Mouse (Mus musculus): ENCODE data around the gene Traip. TPM values are rescaled to one million over a fixed set of nuclear protein-coding genes. Genes with fewer than 3 reads are reported as not detected.
A peak's percentile ranks its signal among the peaks of the same experiment; 100 is the strongest.

Traip gene
- total RNA-seq, 2 experiments from 2014 or later: 0.46 to 0.88 TPM

- no peak for DNase-seq
Observed at GRCm38 (mm10) chr9:107971690-107972541, 22.0 kb downstream of the Traip start.

GRCm38 (mm10) chr9:107974491-107975171 lies 24.7 kb downstream of the Traip start:
- no peak for DNase-seq

GRCm38 (mm10) chr9:107975399-107976386 lies 25.8 kb downstream of the Traip start, which contains the start of gene Uba7:
Uba7 (plus strand) TSS chr9:107975505.
- no peak for DNase-seq

- no peak for DNase-seq
Observed at GRCm38 (mm10) chr9:107978815-107979214, 28.9 kb downstream of the Traip start.

GRCm38 (mm10) chr9:107981684-107982605 lies 32.0 kb downstream of the Traip start:
- DNase-seq: no peak

- DNase-seq: peak; percentile 78
Observed at GRCm38 (mm10) chr9:107982681-107983346, 32.9 kb downstream of the Traip start, which contains the start of gene Gm20661. Gm20661 (plus strand) TSS chr9:107983058.

- DNase-seq: peak; percentile 90
Observed at GRCm38 (mm10) chr9:107983421-107983890, 33.5 kb downstream of the Traip start.

GRCm38 (mm10) chr9:107984052-107984753 lies 34.3 kb downstream of the Traip start:
- DNase-seq: no peak

GRCm38 (mm10) chr9:107984754-107985055 lies 34.8 kb downstream of the Traip start:
- DNase-seq: no peak

- peak; percentile 93 for DNase-seq
Observed at GRCm38 (mm10) chr9:107985131-107986119, 35.5 kb downstream of the Traip start, which contains the start of gene Inka1. Inka1 (minus strand) TSS chr9:107985879.

GRCm38 (mm10) chr9:107986376-107986775 lies 36.4 kb downstream of the Traip start:
- peak; percentile 73 for DNase-seq

GRCm38 (mm10) chr9:107987950-107988349 lies 38.0 kb downstream of the Traip start:
- DNase-seq: no peak

GRCm38 (mm10) chr9:107992197-107992596 lies 42.3 kb downstream of the Traip start, which contains the start of gene Cdhr4:
Cdhr4 (plus strand) TSS chr9:107992497.
- DNase-seq: no peak

GRCm38 (mm10) chr9:107993013-107993412 lies 43.1 kb downstream of the Traip start:
- no peak for DNase-seq

- no peak for DNase-seq
Observed at GRCm38 (mm10) chr9:107994464-107994863, 44.5 kb downstream of the Traip start.

- no peak for DNase-seq
Observed at GRCm38 (mm10) chr9:107995513-107995912, 45.6 kb downstream of the Traip start.

- no peak for DNase-seq
Observed at GRCm38 (mm10) chr9:107996049-107996448, 46.1 kb downstream of the Traip start, which contains the start of gene Gm20662. Gm20662 (plus strand) TSS chr9:107996349.

All from gastrocnemius, postnatal 25 days (tissue).